Mouse (Mus musculus) monocyte, adult 5-6 weeks (primary cell): ENCODE results near the gene Igbp1. TPM values are rescaled to one million over a fixed set of nuclear protein-coding genes. Genes with fewer than 3 reads are reported as not detected.

ENCODE experiments used
- total RNA-seq: library from RNA; stranded (forward); fragments of 200-1000, 200-491, 200-594 nt; gene quantifications from 3 replicates; pipeline ENCODE4 v1.2.3, GENCODE M21; 2017

The Igbp1 gene
- total RNA-seq, 1 experiment from 2014 or later = 107 TPM

Other genes starting within 250 kb of the Igbp1 start
- not detected in 3 replicates for gene Otud6a, start 65.3 kb upstream of the Igbp1 start, total RNA-seq
- gene Awat2, start 51.6 kb upstream of the Igbp1 start, total RNA-seq = 0.39 TPM in 1 of 3 replicates, not detected in the others
- gene Dgat2l6, start 30.5 kb downstream of the Igbp1 start, total RNA-seq = not detected in 3 replicates
- gene Awat1, start 78.0 kb downstream of the Igbp1 start, total RNA-seq = not detected in 3 replicates
- gene P2ry4, start 100.6 kb downstream of the Igbp1 start, total RNA-seq = not detected in 3 replicates
- gene Arr3, start 111.2 kb downstream of the Igbp1 start, total RNA-seq = not detected in 3 replicates
- 0.57 to 0.87 TPM in 2 of 3 replicates, not detected in the other for gene Kif4, start 131.4 kb downstream of the Igbp1 start, total RNA-seq
- gene Pdzd11, start 132.3 kb downstream of the Igbp1 start, total RNA-seq = 7.1 to 18.0 TPM (median 17.5 TPM) in 3 replicates
- not detected in 3 replicates for gene Gdpd2, start 235.6 kb downstream of the Igbp1 start, total RNA-seq